Mouse (Mus musculus) forebrain, embryonic 16.5 days (tissue): Measurements from ENCODE around the gene Pfkfb4. TPM values are rescaled to one million over a fixed set of nuclear protein-coding genes. Genes with fewer than 3 reads are reported as not detected.

Experiments used
- ATAC-seq: fragments of 200-750 bp; cut with Nextera tagmentation; 2 replicates; pipeline ENCODE4 v1.8.0; 2017; ENCODE audit warnings: mild to moderate bottlenecking, moderate library complexity
- H3K27ac ChIP-seq: fragments of 300-500 bp; sonication (generic); 2 replicates; pipeline ENCODE4 v1.5.1; 2014; ENCODE audit warnings: low read length, control low read depth
- H3K27me3 ChIP-seq: fragments of 300-500 bp; sonication (generic); replicated peaks from 2 replicates; pipeline ENCODE4 v1.6.1; 2014; ENCODE audit warnings: low read length; ENCODE audit not compliant: control insufficient read depth, insufficient read depth
- H3K36me3 ChIP-seq: fragments of 300-500 bp; sonication (generic); 2 replicates; pipeline ENCODE4 v1.6.1; 2014; ENCODE audit not compliant: control insufficient read depth, insufficient read depth
- H3K4me1 ChIP-seq: fragments of 300-500 bp; sonication (generic); replicated peaks from 2 replicates; pipeline ENCODE4 v1.6.1; 2014; ENCODE audit warnings: low read length; ENCODE audit not compliant: control insufficient read depth, insufficient read depth
- H3K4me2 ChIP-seq: fragments of 300-500 bp; sonication (generic); 2 replicates; pipeline ENCODE4 v1.6.1; 2014; ENCODE audit warnings: mild to moderate bottlenecking, low read length, control low read depth
- H3K4me3 ChIP-seq: fragments of 300-500 bp; sonication (generic); replicated peaks from 2 replicates; pipeline ENCODE4 v1.5.1; 2014; ENCODE audit warnings: mild to moderate bottlenecking, low read length, control low read depth
- H3K9ac ChIP-seq: fragments of 300-500 bp; sonication (generic); replicated peaks from 2 replicates; pipeline ENCODE4 v1.6.1; 2014; ENCODE audit warnings: low read depth, low read length, control low read depth
- H3K9me3 ChIP-seq: fragments of 300-500 bp; sonication (generic); 2 replicates; pipeline ENCODE4 v1.6.1; 2016; ENCODE audit warnings: low read length; ENCODE audit not compliant: control insufficient read depth
- WGBS: fragments of 180-500 bp; shearing (Covaris S2); extraction: QIAGEN DNeasy Blood & Tissue Kit; methylation state at CpG from one replicate; pipeline ENCODE4 v1.1.7; 2014; 5-methylcytosine and 5-hydroxymethylcytosine counted together
- polyA plus RNA-seq: library from polyadenylated mRNA; unstranded; fragments of >200 nt; fragmentation: Nextera tagmentation; extraction: Ambion mirVana; gene quantifications from 2 replicates; pipeline ENCODE4 v1.2.1, GENCODE M21; 2015

Gene Pfkfb4
- polyA plus RNA-seq, 1 experiment from 2014 or later, result 34.0 TPM

- H3K27ac ChIP-seq, result no peak overlapping the region
- H3K4me3 ChIP-seq, result no peak overlapping the region
- no peak overlapping the region for H3K4me2 ChIP-seq
- WGBS, result 68% methylated on average over 9 of the region's 10 CpGs
- no peaks in the 10 kb centered on the region for H3K27me3 ChIP-seq
- no peak for ATAC-seq
- H3K36me3 ChIP-seq, result no peaks in the 10 kb centered on the region
- no peaks in the 10 kb centered on the region for H3K4me1 ChIP-seq
- H3K9me3 ChIP-seq, result no peaks in the 10 kb centered on the region
- no peak overlapping the region for H3K9ac ChIP-seq
Measured at GRCm38 (mm10) chr9:109008994-109009635, 17.5 kb downstream of the Pfkfb4 start.

GRCm38 (mm10) chr9:109009636-109010315 lies 18.2 kb downstream of the Pfkfb4 start:
- H3K27me3 ChIP-seq, result no peaks in the 10 kb centered on the region
- WGBS, result 68% methylated on average over 17 of the region's 17 CpGs
- no peaks in the 10 kb centered on the region for H3K4me1 ChIP-seq
- H3K9ac ChIP-seq, result no peak overlapping the region
- H3K4me3 ChIP-seq, result no peak overlapping the region
- no peak overlapping the region for H3K27ac ChIP-seq
- H3K9me3 ChIP-seq, result no peaks in the 10 kb centered on the region
- ATAC-seq, result no peak
- H3K36me3 ChIP-seq, result no peaks in the 10 kb centered on the region
- H3K4me2 ChIP-seq, result no peak overlapping the region

- no peak overlapping the region for H3K27ac ChIP-seq
- no peaks in the 10 kb centered on the region for H3K4me1 ChIP-seq
- H3K4me3 ChIP-seq, result no peak overlapping the region
- H3K9me3 ChIP-seq, result no peaks in the 10 kb centered on the region
- H3K27me3 ChIP-seq, result no peaks in the 10 kb centered on the region
- no peaks in the 10 kb centered on the region for H3K36me3 ChIP-seq
- no peak overlapping the region for H3K4me2 ChIP-seq
- 91% methylated on average over 14 of the region's 14 CpGs for WGBS
- ATAC-seq, result no peak
- no peak overlapping the region for H3K9ac ChIP-seq
Measured at GRCm38 (mm10) chr9:109010316-109010690, 18.7 kb downstream of the Pfkfb4 start.

GRCm38 (mm10) chr9:109015397-109015796 lies 23.8 kb downstream of the Pfkfb4 start:
- 75% methylated on average over 8 of the region's 8 CpGs for WGBS
- H3K4me2 ChIP-seq, result no peak overlapping the region
- no peak for ATAC-seq

GRCm38 (mm10) chr9:109016973-109017604 lies 25.5 kb downstream of the Pfkfb4 start:
- Histone ChIP-seq H3K36me3 (no peaks in the 10 kb centered on the region), H3K27ac (no peak overlapping the region), H3K4me1 (no peaks in the 10 kb centered on the region), H3K9me3 (no peaks in the 10 kb centered on the region), H3K4me3 (no peak overlapping the region), H3K27me3 (no peaks in the 10 kb centered on the region), H3K4me2 (no peak overlapping the region), H3K9ac (no peak overlapping the region)
- WGBS, result 78% methylated on average over 11 of the region's 11 CpGs
- ATAC-seq, result no peak

More at GRCm38 (mm10) chr9:109015397-109015796, 23.8 kb downstream of the Pfkfb4 start:
- H3K36me3 ChIP-seq, result no peaks in the 10 kb centered on the region
- H3K27me3 ChIP-seq, result no peaks in the 10 kb centered on the region
- no peaks in the 10 kb centered on the region for H3K9me3 ChIP-seq
- H3K4me1 ChIP-seq, result no peaks in the 10 kb centered on the region
- H3K9ac ChIP-seq, result no peak overlapping the region
- H3K4me3 ChIP-seq, result no peak overlapping the region
- H3K27ac ChIP-seq, result no peak overlapping the region

- Histone ChIP-seq H3K4me3 (no peak overlapping the region), H3K9me3 (no peaks in the 10 kb centered on the region), H3K27me3 (no peaks in the 10 kb centered on the region), H3K9ac (no peak overlapping the region), H3K4me2 (no peak overlapping the region), H3K27ac (no peak overlapping the region), H3K4me1 (no peaks in the 10 kb centered on the region), H3K36me3 (0 out of 2 replicates have a peak, but pooled peaks cover 2% of the 10 kb centered on the region)
- WGBS, result 88% methylated on average over 4 of the region's 4 CpGs
- no peak for ATAC-seq
Measured at GRCm38 (mm10) chr9:109021428-109021827, 29.9 kb downstream of the Pfkfb4 start.

- Histone ChIP-seq H3K9me3 (no peaks in the 10 kb centered on the region), H3K4me1 (no peaks in the 10 kb centered on the region), H3K36me3 (0 out of 2 replicates have a peak, but pooled peaks cover 2% of the 10 kb centered on the region), H3K9ac (no peak overlapping the region), H3K27me3 (no peaks in the 10 kb centered on the region), H3K4me3 (no peak overlapping the region), H3K27ac (no peak overlapping the region), H3K4me2 (no peak overlapping the region)
- 85% methylated on average over 17 of the region's 17 CpGs for WGBS
- no peak for ATAC-seq
Measured at GRCm38 (mm10) chr9:109022866-109023685, 31.5 kb downstream of the Pfkfb4 start.

GRCm38 (mm10) chr9:109027521-109027920 lies 35.9 kb downstream of the Pfkfb4 start:
- Histone ChIP-seq H3K9me3 (no peaks in the 10 kb centered on the region), H3K9ac (no peak overlapping the region), H3K36me3 (peaks cover 2% of the 10 kb centered on the region), H3K27me3 (no peaks in the 10 kb centered on the region), H3K4me2 (no peak overlapping the region), H3K4me3 (no peak overlapping the region), H3K27ac (no peak overlapping the region), H3K4me1 (no peaks in the 10 kb centered on the region)
- ATAC-seq, result no peak
- WGBS, result 80% methylated on average over 8 of the region's 8 CpGs

- H3K36me3 ChIP-seq, result peaks cover 2% of the 10 kb centered on the region
Measured at GRCm38 (mm10) chr9:109028421-109028820, 36.8 kb downstream of the Pfkfb4 start.

More at GRCm38 (mm10) chr9:109028421-109028820, 36.8 kb downstream of the Pfkfb4 start:
- WGBS, result 77% methylated on average over 3 of the region's 3 CpGs
- no peak for ATAC-seq
- H3K27me3 ChIP-seq, result no peaks in the 10 kb centered on the region
- no peak overlapping the region for H3K4me2 ChIP-seq
- H3K4me1 ChIP-seq, result no peaks in the 10 kb centered on the region
- no peak overlapping the region for H3K27ac ChIP-seq
- no peak overlapping the region for H3K9ac ChIP-seq
- H3K9me3 ChIP-seq, result no peaks in the 10 kb centered on the region
- no peak overlapping the region for H3K4me3 ChIP-seq
